Mouse (Mus musculus) embryonic stem cell, embryonic (primary cell): ENCODE measurements around the gene Araf.

ENCODE experiments used
- CTCF ChIA-PET, 4 experiments: fragments of 300-600 bp in 2 of 4; fragments of 350-600 bp in 2 of 4; sonication (Branson Sonifier 250); formaldehyde crosslinking; loops; one replicate each; lab custom pipeline; 2022; ENCODE audit warnings: inconsistent platforms in 2 of 4; lab: Charles Lee
- POLR2A ChIA-PET, 4 experiments: fragments of 300-600 bp in 2 of 4; fragments of 350-600 bp in 2 of 4; sonication (Branson Sonifier 250); formaldehyde crosslinking; loops; one replicate each; lab custom pipeline; 2022; ENCODE audit warnings: antibody characterized with exemption in 4 of 4, inconsistent platforms in 1 of 4; lab: Charles Lee

Araf gene

GRCm38 (mm10) chrX:20797681-20798080, at the start of gene Araf:
Araf (plus strand) TSS chrX:20797814.
- CTCF ChIA-PET, result interaction anchor here in 1 of 4 experiments (1.1 kb wide), 1 partner anchor 135 kb away, joined by 4 read pairs; no protein-coding TSS in a partner anchor
- POLR2A ChIA-PET, result interaction anchor here in 3 of 4 experiments (0.8 to 2.0 kb wide), 13 partner anchors 10 to 249 kb away, joined by 3 to 10 read pairs (median 5); partner anchors contain the start of genes Cdk16 (in 2 of the 3), Ndufb11 (in 1 of the 3) and Rbm10 (in 1 of the 3)

GRCm38 (mm10) chrX:20748829-20749228, 48.8 kb upstream of the Araf start:
- POLR2A ChIA-PET, result interaction anchor here in 1 of 4 experiments (1.8 kb wide), 1 partner anchor 19 kb away, joined by 4 read pairs; no protein-coding TSS in a partner anchor
- CTCF ChIA-PET, result no interaction called here

- CTCF ChIA-PET, result no interaction called here
- POLR2A ChIA-PET, result interaction anchor here in 1 of 4 experiments (1.4 kb wide), 1 partner anchor 10 kb away, joined by 4 read pairs; no protein-coding TSS in a partner anchor
Measured at GRCm38 (mm10) chrX:20761201-20761600, 36.4 kb upstream of the Araf start.

DNA sequence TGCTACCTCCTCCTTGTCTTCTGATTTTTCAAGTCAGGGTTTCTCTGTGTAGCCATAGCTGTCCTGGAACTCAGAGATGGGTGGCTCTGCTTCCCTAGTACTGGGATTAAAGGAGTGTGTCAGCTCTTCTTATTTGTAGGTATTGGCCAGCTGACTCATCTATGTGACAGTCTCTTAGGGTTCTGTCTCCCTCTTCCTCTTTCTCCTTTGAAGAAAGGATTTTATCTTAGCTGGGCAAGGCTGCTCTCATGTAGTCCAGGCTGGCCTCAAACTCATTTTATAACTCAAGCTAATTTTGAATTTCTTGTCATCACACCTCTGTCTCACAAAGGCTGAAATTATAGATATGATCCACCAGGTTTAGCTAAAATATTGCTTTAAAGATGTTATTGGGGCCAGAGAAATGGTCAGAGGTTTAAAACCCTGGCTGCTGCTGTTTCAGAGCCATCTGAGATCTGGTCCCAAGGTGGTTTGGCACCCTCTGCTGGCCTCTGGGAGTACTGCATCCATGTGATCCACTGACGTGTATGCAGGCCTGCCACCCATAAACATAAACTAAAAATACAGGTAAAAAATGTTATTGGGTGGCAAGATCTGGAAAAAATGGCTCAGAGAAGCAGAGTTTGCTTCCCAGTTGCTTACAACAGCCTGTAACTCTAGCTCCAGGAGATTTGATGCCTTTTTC, 26.8 kb upstream of the Araf start:
- POLR2A ChIA-PET, result interaction anchor here in 3 of 4 experiments (0.5 to 3.3 kb wide), 19 partner anchors 9 to 346 kb away, joined by 3 to 12 read pairs (median 4); partner anchors contain the start of genes Cdk16 (in 2 of the 3), Ndufb11 (in 2 of the 3), Rbm10 (in 2 of the 3) and Araf (in 1 of the 3)
- CTCF ChIA-PET, result interaction anchor here (0.5 to 3.3 kb wide), 8 partner anchors 22 to 154 kb away, joined by 3 to 14 read pairs (median 3); no protein-coding TSS in a partner anchor

- ChIA-PET CTCF (interaction anchor here in 2 of 4 experiments (0.7 to 3.3 kb wide), 4 partner anchors 21 to 59 kb away, joined by 3 to 14 read pairs (median 4); no protein-coding TSS in a partner anchor), POLR2A (interaction anchor here in 2 of 4 experiments (0.9 to 3.3 kb wide), 12 partner anchors 13 to 155 kb away, joined by 3 to 12 read pairs (median 5); partner anchors contain the start of genes Cdk16 (in 2 of the 2), Ndufb11 (in 2 of the 2), Rbm10 (in 2 of the 2) and Araf (in 1 of the 2))
Measured at GRCm38 (mm10) chrX:20771666-20772065, 25.9 kb upstream of the Araf start.

- ChIA-PET POLR2A (no interaction called here), CTCF (no interaction called here)
Measured at GRCm38 (mm10) chrX:20775271-20776016, 22.2 kb upstream of the Araf start.

- ChIA-PET POLR2A (interaction anchor here in 1 of 4 experiments (1.4 kb wide), 1 partner anchor 15 kb away, joined by 4 read pairs; no protein-coding TSS in a partner anchor), CTCF (no interaction called here)
Measured at GRCm38 (mm10) chrX:20777619-20778018, 20.0 kb upstream of the Araf start.

DNA sequence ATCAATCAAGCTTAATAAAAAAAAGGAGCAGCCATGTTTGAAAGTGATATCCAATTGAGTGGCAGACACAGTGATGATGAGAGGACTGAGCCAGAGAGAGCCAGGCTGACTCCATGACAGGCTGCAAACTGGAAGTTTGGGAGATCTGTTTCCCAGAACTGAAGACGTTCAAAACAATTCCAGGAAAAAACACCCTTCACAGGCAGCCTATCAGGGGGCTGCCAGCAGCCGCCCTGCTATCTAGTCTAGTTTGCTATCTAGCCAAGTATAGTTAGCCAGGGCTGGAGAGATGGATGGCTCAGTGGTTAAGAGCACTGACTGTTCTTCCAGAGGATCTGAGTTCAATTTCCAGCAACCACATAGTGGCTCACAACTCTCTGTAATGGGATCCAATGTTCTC, 10.3 kb upstream of the Araf start:
- CTCF ChIA-PET, result no interaction called here
- POLR2A ChIA-PET, result no interaction called here

DNA sequence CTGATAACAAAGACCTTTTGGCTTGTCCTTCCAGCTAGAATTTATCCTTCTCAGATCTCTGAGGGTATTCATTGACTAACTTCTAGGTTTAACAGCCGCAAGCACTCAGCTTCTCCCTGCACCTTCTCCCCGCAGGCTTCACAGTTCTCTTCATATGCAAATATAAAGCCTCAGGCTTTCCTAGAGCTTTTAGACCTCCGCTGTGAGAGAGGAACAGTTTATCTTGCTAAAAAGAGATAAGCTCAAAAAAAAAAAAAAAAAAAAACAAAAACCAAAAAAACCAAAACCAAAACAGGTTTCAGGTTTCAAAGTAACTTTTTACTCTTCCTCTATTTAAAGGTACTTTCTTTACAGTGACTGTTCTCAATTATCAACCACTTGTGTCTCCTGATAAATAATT, 5.2 kb upstream of the Araf start:
- ChIA-PET CTCF (interaction anchor here (0.6 to 3.4 kb wide), 12 partner anchors 10 to 159 kb away, joined by 3 to 22 read pairs (median 4); no protein-coding TSS in a partner anchor), POLR2A (interaction anchor here (0.6 to 3.5 kb wide), 34 partner anchors 9 to 1911 kb away, joined by 3 to 27 read pairs (median 4); partner anchors contain the start of genes Cdk16 (in 3 of the 4), Usp11 (in 2 of the 4), Jade3 (in 1 of the 4) and Ndufb11 (in 1 of the 4))

- ChIA-PET POLR2A (interaction anchor here in 3 of 4 experiments (0.7 to 3.5 kb wide), 23 partner anchors 12 to 429 kb away, joined by 3 to 27 read pairs (median 5); partner anchors contain the start of genes Cdk16 (in 2 of the 3), Ndufb11 (in 2 of the 3), Rbm10 (in 2 of the 3) and Usp11 (in 2 of the 3)), CTCF (interaction anchor here in 3 of 4 experiments (0.6 to 3.4 kb wide), 6 partner anchors 22 to 131 kb away, joined by 3 to 22 read pairs (median 6); no protein-coding TSS in a partner anchor)
Measured at GRCm38 (mm10) chrX:20793230-20793629, 4.4 kb upstream of the Araf start.

DNA sequence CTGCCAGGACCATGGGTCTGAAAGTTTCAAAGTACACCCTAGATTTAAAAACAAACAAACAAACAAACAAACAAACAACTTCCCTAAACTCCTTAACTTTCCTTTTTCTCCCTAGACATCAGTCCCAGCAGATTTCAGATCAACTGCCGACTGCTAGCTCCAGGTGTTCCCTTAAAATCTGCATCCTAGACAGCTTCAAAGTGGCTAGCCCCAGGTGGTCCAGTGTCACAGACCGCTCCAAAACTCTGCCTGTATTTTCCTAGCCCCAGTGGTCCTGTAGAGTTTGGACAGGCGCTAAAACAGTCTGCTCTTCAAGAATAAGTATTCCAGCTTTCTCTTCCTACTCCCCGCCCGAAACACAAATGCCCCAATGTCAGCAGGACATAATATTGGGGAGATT, 3.4 kb upstream of the Araf start:
- ChIA-PET CTCF (interaction anchor here in 3 of 4 experiments (0.6 to 3.4 kb wide), 4 partner anchors 10 to 132 kb away, joined by 3 to 22 read pairs (median 6); no protein-coding TSS in a partner anchor), POLR2A (interaction anchor here in 3 of 4 experiments (0.5 to 3.5 kb wide), 12 partner anchors 23 to 270 kb away, joined by 3 to 27 read pairs (median 4); partner anchors contain the start of genes Cdk16 (in 1 of the 3) and Usp11 (in 1 of the 3))

- POLR2A ChIA-PET, result interaction anchor here in 3 of 4 experiments (0.6 to 2.0 kb wide), 24 partner anchors 10 to 734 kb away, joined by 3 to 10 read pairs (median 5); partner anchors contain the start of genes Cdk16 (in 2 of the 3), Ndufb11 (in 1 of the 3), Rbm10 (in 1 of the 3) and Rp2 (in 1 of the 3)
- CTCF ChIA-PET, result interaction anchor here in 3 of 4 experiments (0.6 to 1.6 kb wide), 8 partner anchors 20 to 361 kb away, joined by 3 to 8 read pairs (median 4); partner anchors contain the start of genes Ndufb11 (in 1 of the 3) and Rbm10 (in 1 of the 3)
Measured at GRCm38 (mm10) chrX:20798141-20798796, 655 bp downstream of the Araf start.

- POLR2A ChIA-PET, result interaction anchor here in 3 of 4 experiments (0.6 to 2.0 kb wide), 21 partner anchors 9 to 734 kb away, joined by 3 to 10 read pairs (median 5); partner anchors contain the start of genes Cdk16 (in 1 of the 3), Ndufb11 (in 1 of the 3), Rbm10 (in 1 of the 3) and Rp2 (in 1 of the 3)
- CTCF ChIA-PET, result interaction anchor here in 3 of 4 experiments (0.6 to 1.6 kb wide), 6 partner anchors 19 to 362 kb away, joined by 3 to 8 read pairs (median 5); partner anchors contain the start of genes Ndufb11 (in 1 of the 3) and Rbm10 (in 1 of the 3)
Measured at GRCm38 (mm10) chrX:20798797-20799147, 1.2 kb downstream of the Araf start.

GRCm38 (mm10) chrX:20801456-20801855, 3.8 kb downstream of the Araf start:
- POLR2A ChIA-PET, result no interaction called here
- CTCF ChIA-PET, result interaction anchor here in 1 of 4 experiments (0.7 kb wide), 1 partner anchor 172 kb away, joined by 6 read pairs; no protein-coding TSS in a partner anchor

DNA sequence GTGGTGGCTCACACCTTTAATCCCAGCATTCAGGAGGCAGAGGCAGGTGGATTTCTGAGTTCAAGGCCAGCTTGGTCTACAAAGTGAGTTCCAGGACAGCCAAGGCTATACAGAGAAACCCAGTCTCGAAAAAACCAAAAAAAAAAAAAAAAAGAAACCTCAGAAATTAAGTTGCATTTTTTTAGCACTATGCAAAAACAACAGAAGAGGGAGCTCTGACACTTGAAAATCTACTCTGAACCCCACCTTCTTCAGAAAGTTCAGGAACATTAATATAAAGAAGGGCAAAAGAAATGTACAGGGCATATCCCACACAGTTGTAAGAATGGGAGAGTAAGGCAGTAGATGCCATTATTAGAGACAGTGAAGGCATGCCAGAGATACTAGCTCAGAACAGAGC, 6.7 kb downstream of the Araf start:
- ChIA-PET CTCF (interaction anchor here in 3 of 4 experiments (0.5 to 0.7 kb wide), 6 partner anchors 9 to 388 kb away, joined by 3 to 8 read pairs (median 4); no protein-coding TSS in a partner anchor), POLR2A (interaction anchor here in 1 of 4 experiments (0.6 kb wide), 1 partner anchor 82 kb away, joined by 4 read pairs; no protein-coding TSS in a partner anchor)

GRCm38 (mm10) chrX:20806295-20806694, 8.7 kb downstream of the Araf start:
- CTCF ChIA-PET, result no interaction called here
- POLR2A ChIA-PET, result interaction anchor here in 1 of 4 experiments (1.4 kb wide), 1 partner anchor 12 kb away, joined by 3 read pairs; no protein-coding TSS in a partner anchor
